Mouse (Mus musculus): ENCODE results near the gene Gpr84. TPM values are rescaled to one million over a fixed set of nuclear protein-coding genes. Genes with fewer than 3 reads are reported as not detected.

Gpr84 gene
- polyA plus RNA-seq, 1 experiment = 0.13 TPM

DNA sequence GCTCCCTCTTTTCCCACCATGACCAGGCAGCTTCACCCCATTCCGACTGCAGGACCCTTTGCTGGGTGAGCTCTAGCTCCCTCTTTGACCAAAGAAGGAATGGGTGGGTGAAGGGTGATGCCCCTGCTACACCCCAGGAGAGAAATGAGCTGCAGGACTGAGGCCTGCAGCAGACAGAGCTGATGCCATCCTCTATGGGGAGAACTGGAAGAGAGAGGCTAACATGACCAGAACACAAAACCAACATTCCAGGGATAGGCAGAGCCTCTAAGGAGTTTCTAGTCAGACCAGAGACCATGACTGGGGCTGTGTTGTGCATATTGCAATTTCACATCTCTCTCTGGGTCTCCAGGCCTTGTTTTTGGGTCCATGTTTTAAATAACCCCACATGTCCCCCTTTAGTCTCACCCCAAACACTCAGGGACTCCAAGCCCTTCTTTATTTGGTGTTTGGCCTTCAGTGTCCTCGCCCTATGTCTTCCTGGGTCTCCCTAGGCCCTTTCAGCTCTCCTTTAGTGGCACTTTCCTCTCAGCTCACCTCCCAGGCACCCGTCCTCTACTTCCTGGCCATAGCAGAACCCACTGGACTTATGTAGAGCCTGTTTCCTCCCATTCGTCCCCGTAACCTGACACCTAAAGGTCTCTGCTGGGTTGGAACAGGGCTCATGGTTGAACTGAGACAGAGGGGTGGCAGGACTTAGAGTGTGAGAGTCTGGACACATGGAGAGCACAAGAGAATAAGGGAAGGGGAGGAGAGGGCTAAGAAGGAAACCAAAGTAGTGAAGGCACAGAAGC is 8.7 kb downstream of the Gpr84 start:
- H3K4me3 ChIP-seq (ENCODE audit: insufficient read depth, low read depth, low read length) = no peak overlapping the region
- TF ChIP-seq POLR2A (IDR thresholded peaks at IDR 0.05; ENCODE audit: low read depth, low read length) (no peak), CTCF (conservative IDR thresholded peaks at IDR 0.05; ENCODE audit: insufficient read depth, insufficient read length, low read depth, low read length) (no peak)
- no peaks in the 10 kb centered on the region for H3K27me3 ChIP-seq (replicated peaks; ENCODE audit: control insufficient read depth, insufficient read depth, low read length)
- WGBS = 57% methylated on average over 5 of the region's 5 CpGs
- H3K36me3 ChIP-seq (ENCODE audit: control insufficient read depth, insufficient read depth, low read length) = no peaks in the 10 kb centered on the region
- no peak overlapping the region for H3K27ac ChIP-seq (ENCODE audit: insufficient read depth, low read depth, low read length)
- peaks cover 20% of the 10 kb centered on the region for H3K4me1 ChIP-seq (ENCODE audit: control insufficient read depth, insufficient read depth, low read length)
- DNase-seq = no peak

DNA sequence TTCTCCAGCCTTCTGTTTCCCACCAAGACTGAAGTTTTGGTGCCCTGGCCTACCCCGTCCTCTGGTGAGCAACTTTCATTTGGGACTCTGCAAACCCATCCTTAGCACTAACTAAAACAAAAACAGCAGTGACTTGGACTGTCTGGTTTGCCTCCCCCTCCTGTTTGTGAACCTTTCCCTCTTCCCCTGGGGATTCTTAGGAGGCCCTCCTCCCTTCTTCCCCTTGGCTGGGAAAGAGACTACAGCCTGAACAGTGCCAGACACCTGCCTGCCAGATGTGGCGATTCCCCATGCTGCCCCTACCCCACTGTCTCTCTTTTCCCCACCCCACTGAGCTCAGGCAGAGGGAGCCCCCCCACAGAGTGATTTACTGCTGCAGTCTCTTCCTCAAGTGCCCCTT is 9.4 kb downstream of the Gpr84 start:
- TF ChIP-seq POLR2A (IDR thresholded peaks at IDR 0.05; ENCODE audit: low read depth, low read length) (no peak), CTCF (conservative IDR thresholded peaks at IDR 0.05; ENCODE audit: insufficient read depth, insufficient read length, low read depth, low read length) (no peak)
- no peak overlapping the region for H3K27ac ChIP-seq (ENCODE audit: insufficient read depth, low read depth, low read length)
- H3K36me3 ChIP-seq (ENCODE audit: control insufficient read depth, insufficient read depth, low read length) = no peaks in the 10 kb centered on the region
- no peak overlapping the region for H3K4me3 ChIP-seq (ENCODE audit: insufficient read depth, low read depth, low read length)
- peaks cover 13% of the 10 kb centered on the region for H3K4me1 ChIP-seq (ENCODE audit: control insufficient read depth, insufficient read depth, low read length)
- DNase-seq = no peak
- no peaks in the 10 kb centered on the region for H3K27me3 ChIP-seq (replicated peaks; ENCODE audit: control insufficient read depth, insufficient read depth, low read length)
- WGBS = 68% methylated on average over 2 of the region's 2 CpGs

DNA sequence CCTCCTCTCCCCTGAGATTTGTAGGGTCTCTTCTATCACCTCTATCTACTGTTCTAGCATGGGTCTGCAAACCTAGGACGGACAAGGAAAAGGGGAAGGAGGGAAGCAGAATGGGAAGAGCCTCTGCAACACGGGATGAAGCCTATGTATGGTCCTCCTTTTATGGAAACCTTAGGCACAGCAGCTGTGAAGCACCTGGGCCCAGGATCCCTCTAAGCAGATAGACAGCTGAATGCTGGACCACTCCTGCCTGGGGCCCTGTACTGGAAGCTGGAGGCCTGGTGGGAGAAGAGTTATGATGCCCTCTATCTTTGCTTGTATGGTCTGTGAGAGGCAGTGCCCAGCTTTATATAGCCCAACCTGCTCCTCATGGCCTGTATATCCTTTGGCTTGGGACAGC is 9.9 kb downstream of the Gpr84 start:
- TF ChIP-seq POLR2A (IDR thresholded peaks at IDR 0.05; ENCODE audit: low read depth, low read length) (no peak), CTCF (conservative IDR thresholded peaks at IDR 0.05; ENCODE audit: insufficient read depth, insufficient read length, low read depth, low read length) (no peak)
- no peaks in the 10 kb centered on the region for H3K27me3 ChIP-seq (replicated peaks; ENCODE audit: control insufficient read depth, insufficient read depth, low read length)
- no peak for DNase-seq
- H3K4me3 ChIP-seq (ENCODE audit: insufficient read depth, low read depth, low read length) = no peak overlapping the region
- no peak overlapping the region for H3K27ac ChIP-seq (ENCODE audit: insufficient read depth, low read depth, low read length)
- no peaks in the 10 kb centered on the region for H3K36me3 ChIP-seq (ENCODE audit: control insufficient read depth, insufficient read depth, low read length)
- 52% methylated on average over 2 of the region's 2 CpGs for WGBS
- peaks cover 13% of the 10 kb centered on the region for H3K4me1 ChIP-seq (ENCODE audit: control insufficient read depth, insufficient read depth, low read length)

DNA sequence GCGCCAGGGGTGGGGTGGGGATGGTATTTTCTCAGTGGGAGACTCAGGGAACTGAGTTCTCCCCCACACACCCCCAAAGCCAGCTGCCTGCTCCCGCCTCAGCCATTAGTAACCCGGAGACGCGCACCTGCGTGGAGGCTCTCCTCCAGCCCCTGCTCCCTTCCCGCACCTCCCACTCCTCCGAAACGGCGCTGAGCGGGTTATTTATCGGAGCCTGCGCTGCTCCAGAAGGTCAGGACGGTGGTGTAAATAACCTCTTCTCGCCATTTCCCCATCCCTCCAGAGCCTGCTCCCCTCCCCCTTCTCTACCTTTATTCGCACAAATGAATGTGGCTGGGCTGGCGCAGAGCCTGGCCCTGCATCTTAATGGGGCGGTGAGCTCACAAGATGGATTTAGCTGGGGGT is 10.3 kb downstream of the Gpr84 start:
- TF ChIP-seq CTCF (conservative IDR thresholded peaks at IDR 0.05; ENCODE audit: insufficient read depth, insufficient read length, low read depth, low read length) = no peak
- no peak for TF ChIP-seq POLR2A (IDR thresholded peaks at IDR 0.05; ENCODE audit: low read depth, low read length)
- H3K27me3 ChIP-seq (replicated peaks; ENCODE audit: control insufficient read depth, insufficient read depth, low read length) = no peaks in the 10 kb centered on the region
- WGBS = 57% methylated on average over 18 of the region's 18 CpGs
- H3K4me1 ChIP-seq (ENCODE audit: control insufficient read depth, insufficient read depth, low read length) = peaks cover 13% of the 10 kb centered on the region
- DNase-seq = peak; percentile 27
- no peak overlapping the region for H3K27ac ChIP-seq (ENCODE audit: insufficient read depth, low read depth, low read length)
- no peaks in the 10 kb centered on the region for H3K36me3 ChIP-seq (ENCODE audit: control insufficient read depth, insufficient read depth, low read length)
- H3K4me3 ChIP-seq (ENCODE audit: insufficient read depth, low read depth, low read length) = no peak overlapping the region

GRCm38 (mm10) chr15:103299644-103300043 is 10.8 kb downstream of the Gpr84 start:
- TF ChIP-seq POLR2A (IDR thresholded peaks at IDR 0.05; ENCODE audit: low read depth, low read length) (no peak), CTCF (conservative IDR thresholded peaks at IDR 0.05; ENCODE audit: insufficient read depth, insufficient read length, low read depth, low read length) (no peak)
- Histone ChIP-seq H3K36me3 (ENCODE audit: control insufficient read depth, insufficient read depth, low read length) (no peaks in the 10 kb centered on the region), H3K4me3 (ENCODE audit: insufficient read depth, low read depth, low read length) (no peak overlapping the region), H3K27me3 (replicated peaks; ENCODE audit: control insufficient read depth, insufficient read depth, low read length) (no peaks in the 10 kb centered on the region), H3K27ac (ENCODE audit: insufficient read depth, low read depth, low read length) (no peak overlapping the region), H3K4me1 (ENCODE audit: control insufficient read depth, insufficient read depth, low read length) (peaks cover 13% of the 10 kb centered on the region)
- WGBS = 74% methylated on average over 8 of the region's 8 CpGs
- no peak for DNase-seq

DNA sequence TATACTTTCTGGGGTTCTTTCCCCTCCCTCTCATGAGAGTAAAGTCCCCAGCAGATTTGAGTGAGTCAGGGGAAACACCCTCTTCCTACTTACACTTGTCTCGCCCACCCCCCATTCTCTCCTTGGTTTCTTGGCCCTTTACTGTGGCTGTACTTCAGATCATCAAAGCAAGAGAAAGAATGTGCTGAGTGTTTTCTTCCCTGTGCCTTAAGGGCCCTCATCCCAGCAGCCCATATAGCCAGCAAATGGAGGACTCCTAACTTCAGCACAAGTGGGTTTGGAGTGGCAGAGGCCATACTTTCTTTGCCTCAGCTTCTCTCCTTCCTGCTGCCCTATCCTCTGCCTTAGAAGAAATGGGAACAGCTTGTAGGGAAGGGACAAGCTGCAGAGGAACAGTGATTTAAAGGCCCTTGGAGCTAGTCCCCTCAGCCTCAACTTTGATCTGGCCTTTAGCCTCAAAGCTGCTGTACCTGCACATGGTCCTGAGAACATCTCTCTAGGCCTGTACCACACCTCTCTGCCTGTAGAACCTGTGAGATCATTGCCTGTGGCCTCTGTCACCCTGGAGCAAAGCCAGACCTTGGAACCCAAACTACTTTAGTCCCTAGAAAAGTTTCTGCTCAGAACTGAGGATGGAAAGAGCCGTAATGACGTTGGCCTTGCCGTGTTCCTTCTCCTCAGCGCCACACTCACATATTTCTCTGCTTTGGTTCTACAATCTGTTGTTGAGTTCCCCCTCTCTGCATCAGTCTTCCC is 11.4 kb downstream of the Gpr84 start:
- H3K27ac ChIP-seq (ENCODE audit: insufficient read depth, low read depth, low read length) = no peak overlapping the region
- no peaks in the 10 kb centered on the region for H3K36me3 ChIP-seq (ENCODE audit: control insufficient read depth, insufficient read depth, low read length)
- H3K27me3 ChIP-seq (replicated peaks; ENCODE audit: control insufficient read depth, insufficient read depth, low read length) = no peaks in the 10 kb centered on the region
- TF ChIP-seq CTCF (conservative IDR thresholded peaks at IDR 0.05; ENCODE audit: insufficient read depth, insufficient read length, low read depth, low read length) = no peak
- TF ChIP-seq POLR2A (IDR thresholded peaks at IDR 0.05; ENCODE audit: low read depth, low read length) = no peak
- WGBS = 79% methylated on average over 5 of the region's 5 CpGs
- H3K4me3 ChIP-seq (ENCODE audit: insufficient read depth, low read depth, low read length) = no peak overlapping the region
- no peak for DNase-seq
- H3K4me1 ChIP-seq (ENCODE audit: control insufficient read depth, insufficient read depth, low read length) = peaks cover 7% of the 10 kb centered on the region

GRCm38 (mm10) chr15:103298026-103298425 is 12.4 kb downstream of the Gpr84 start:
- WGBS = 87% methylated on average over 3 of the region's 3 CpGs
- Histone ChIP-seq H3K36me3 (ENCODE audit: control insufficient read depth, insufficient read depth, low read length) (no peaks in the 10 kb centered on the region), H3K27ac (ENCODE audit: insufficient read depth, low read depth, low read length) (no peak overlapping the region), H3K4me3 (ENCODE audit: insufficient read depth, low read depth, low read length) (no peak overlapping the region), H3K27me3 (replicated peaks; ENCODE audit: control insufficient read depth, insufficient read depth, low read length) (no peaks in the 10 kb centered on the region), H3K4me1 (ENCODE audit: control insufficient read depth, insufficient read depth, low read length) (peaks cover 4% of the 10 kb centered on the region; the same call in 1 of the 2 replicates)
- TF ChIP-seq POLR2A (IDR thresholded peaks at IDR 0.05; ENCODE audit: low read depth, low read length) (no peak), CTCF (conservative IDR thresholded peaks at IDR 0.05; ENCODE audit: insufficient read depth, insufficient read length, low read depth, low read length) (no peak)
- DNase-seq = no peak

Data from kidney, adult 2 months (tissue).